Mouse (Mus musculus) C2C12 (cell line): ENCODE results near the gene Hspa1a.

Experiments
- CEBPB ChIP-seq: IDR thresholded peaks from one replicate; pipeline ENCODE4 v1.6.1; 2011; ENCODE audit warnings: low read depth, mild to moderate bottlenecking, control low read depth, moderate library complexity
- CTCF ChIP-seq: IDR thresholded peaks from one replicate; pipeline ENCODE4 v1.5.1; 2011; ENCODE audit not compliant: control insufficient read depth, insufficient read depth, insufficient read length
- FOSL1 ChIP-seq: IDR thresholded peaks from one replicate; pipeline ENCODE4 v1.8.0; 2011; ENCODE audit warnings: mild to moderate bottlenecking, low read length; ENCODE audit not compliant: poor library complexity, insufficient read depth, severe bottlenecking
- MAX ChIP-seq: IDR thresholded peaks from one replicate; pipeline ENCODE4 v1.6.1; 2011; ENCODE audit warnings: mild to moderate bottlenecking, control low read depth
- MYOD1 ChIP-seq: IDR thresholded peaks from one replicate; pipeline ENCODE4 v1.6.1; 2011; ENCODE audit warnings: low read depth; ENCODE audit not compliant: control insufficient read depth, insufficient read length
- MYOG ChIP-seq: IDR thresholded peaks from one replicate; pipeline ENCODE4 v1.6.1; 2011; ENCODE audit not compliant: control insufficient read depth, insufficient read length; ENCODE audit errors: extremely low read depth
- USF1 ChIP-seq: IDR thresholded peaks from one replicate; pipeline ENCODE4 v1.6.1; 2011; ENCODE audit warnings: low read depth, mild to moderate bottlenecking, control low read depth, moderate library complexity

DNA sequence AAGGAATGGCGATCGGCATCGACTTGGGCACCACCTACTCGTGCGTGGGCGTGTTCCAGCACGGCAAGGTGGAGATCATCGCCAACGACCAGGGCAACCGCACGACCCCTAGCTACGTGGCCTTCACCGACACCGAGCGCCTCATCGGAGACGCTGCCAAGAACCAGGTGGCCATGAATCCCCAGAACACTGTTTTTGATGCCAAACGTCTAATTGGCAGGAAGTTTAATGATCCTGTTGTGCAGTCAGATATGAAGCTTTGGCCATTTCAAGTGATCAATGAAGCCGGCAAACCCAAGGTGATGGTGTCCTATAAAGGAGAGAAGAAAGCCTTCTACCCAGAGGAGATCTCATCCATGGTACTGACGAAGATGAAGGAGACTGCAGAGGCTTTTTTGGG lies 5.0 kb upstream of the Hspa1a start:
- TF ChIP-seq CTCF: no peak
- no peak for TF ChIP-seq MAX
- no peak for TF ChIP-seq FOSL1
- TF ChIP-seq CEBPB: no peak
- TF ChIP-seq USF1: no peak
- TF ChIP-seq MYOD1: no peak
- TF ChIP-seq MYOG: no peak
